Mouse (Mus musculus) heart, embryonic 16.5 days (tissue): ENCODE data around the gene Ppp1r16b. TPM values are rescaled to one million over a fixed set of nuclear protein-coding genes. Genes with fewer than 3 reads are reported as not detected.
"Not testable (repeated sequence)": the region's sequence is repeated elsewhere in the genome, so short reads cannot be mapped to it uniquely, and the experiment has no call there.

Experiments
- ATAC-seq: fragments of 200-750 bp; cut with Nextera tagmentation; replicated peaks from 2 replicates; pipeline ENCODE4 v1.8.0; 2017; ENCODE audit warnings: moderate number of reproducible peaks; ENCODE audit not compliant: insufficient read depth, low FRiP score; ENCODE audit errors: extremely low read depth
- H3K27ac ChIP-seq: fragments of 300-500 bp; sonication (generic); 2 replicates; pipeline ENCODE4 v1.5.1; 2014; ENCODE audit warnings: mild to moderate bottlenecking, low read length, control low read depth, moderate library complexity
- H3K27me3 ChIP-seq: fragments of 300-500 bp; sonication (generic); 2 replicates; pipeline ENCODE4 v1.6.1; 2014; ENCODE audit warnings: low read length, mixed read lengths; ENCODE audit not compliant: control insufficient read depth, insufficient read depth
- H3K36me3 ChIP-seq: fragments of 300-500 bp; sonication (generic); 2 replicates; pipeline ENCODE4 v1.6.1; 2014; ENCODE audit not compliant: control insufficient read depth, insufficient read depth
- H3K4me1 ChIP-seq: fragments of 300-500 bp; sonication (generic); 2 replicates; pipeline ENCODE4 v1.6.1; 2014; ENCODE audit warnings: low read length, mixed read lengths; ENCODE audit not compliant: control insufficient read depth, insufficient read depth
- H3K4me2 ChIP-seq: fragments of 300-500 bp; sonication (generic); 2 replicates; pipeline ENCODE4 v1.6.1; 2014; ENCODE audit warnings: low read depth, mild to moderate bottlenecking, control low read depth, low read length
- H3K4me3 ChIP-seq: fragments of 300-500 bp; sonication (generic); 2 replicates; pipeline ENCODE4 v1.5.1; 2014; ENCODE audit warnings: mild to moderate bottlenecking, control low read depth, low read length
- H3K9ac ChIP-seq: fragments of 300-500 bp; sonication (generic); 2 replicates; pipeline ENCODE4 v1.6.1; 2014; ENCODE audit warnings: low read length, control low read depth
- H3K9me3 ChIP-seq: fragments of 300-500 bp; sonication (generic); replicated peaks from 2 replicates; pipeline ENCODE4 v1.6.1; 2016; ENCODE audit warnings: low read length; ENCODE audit not compliant: control insufficient read depth
- whole genome bisulfite sequencing: fragments of 180-500 bp; shearing (Covaris S2); extraction: QIAGEN DNeasy Blood & Tissue Kit; methylation state at CpG from one replicate; pipeline ENCODE4 v1.1.7; 2014; 5-methylcytosine and 5-hydroxymethylcytosine counted together
- polyA plus RNA-seq: library from polyadenylated mRNA; unstranded; fragments of >200 nt; fragmentation: Nextera tagmentation; extraction: Ambion mirVana; gene quantifications from 2 replicates; pipeline ENCODE4 v1.2.1, GENCODE M21; 2015

Gene Ppp1r16b
- polyA plus RNA-seq, 1 experiment from 2014 or later, result 8.2 TPM

GRCm38 (mm10) chr2:158733914-158734313, 68.7 kb downstream of the Ppp1r16b start:
- Histone ChIP-seq H3K9ac (no peak overlapping the region), H3K4me1 (peaks cover 6% of the 10 kb centered on the region; the same call in 1 of the 2 replicates), H3K27ac (peak overlapping the region; percentile 45), H3K27me3 (no peaks in the 10 kb centered on the region; the same call in 1 of the 2 replicates), H3K4me2 (no peak overlapping the region), H3K36me3 (no peaks in the 10 kb centered on the region), H3K4me3 (no peak overlapping the region), H3K9me3 (no peaks in the 10 kb centered on the region)
- ATAC-seq, result peak; percentile 31; the same call in 1 of the 2 replicates
- 57% methylated on average over 6 of the region's 6 CpGs for WGBS

GRCm38 (mm10) chr2:158734500-158735152, 69.4 kb downstream of the Ppp1r16b start:
- Histone ChIP-seq H3K27me3 (no peaks in the 10 kb centered on the region; the same call in 1 of the 2 replicates), H3K27ac (peak overlapping the region; percentile 49), H3K9me3 (no peaks in the 10 kb centered on the region), H3K4me3 (no peak overlapping the region), H3K9ac (no peak overlapping the region), H3K4me2 (no peak overlapping the region), H3K4me1 (peaks cover 6% of the 10 kb centered on the region; the same call in 1 of the 2 replicates), H3K36me3 (no peaks in the 10 kb centered on the region)
- ATAC-seq, result 0 out of 2 replicates have a peak, but pooled peaks have one; percentile 43
- WGBS, result 50% methylated on average over 7 of the region's 7 CpGs

GRCm38 (mm10) chr2:158735340-158735739, 70.1 kb downstream of the Ppp1r16b start:
- H3K4me2 ChIP-seq, result no peak overlapping the region
- ATAC-seq, result 0 out of 2 replicates have a peak, but pooled peaks have one; percentile 25
- no peak overlapping the region for H3K9ac ChIP-seq
- H3K9me3 ChIP-seq, result no peaks in the 10 kb centered on the region
- H3K27ac ChIP-seq, result peak overlapping the region; percentile 49; the same call in 1 of the 2 replicates
- 64% methylated on average over 8 of the region's 8 CpGs for WGBS
- H3K4me3 ChIP-seq, result no peak overlapping the region
- H3K27me3 ChIP-seq, result no peaks in the 10 kb centered on the region; the same call in 1 of the 2 replicates
- H3K4me1 ChIP-seq, result peaks cover 6% of the 10 kb centered on the region; the same call in 1 of the 2 replicates
- no peaks in the 10 kb centered on the region for H3K36me3 ChIP-seq

GRCm38 (mm10) chr2:158736247-158736646, 71.0 kb downstream of the Ppp1r16b start:
- not testable (repeated sequence) for ATAC-seq, H3K9me3 ChIP-seq
- 75% methylated on average over 4 of the region's 4 CpGs for WGBS

GRCm38 (mm10) chr2:158738591-158738990, 73.4 kb downstream of the Ppp1r16b start:
- ATAC-seq, result no peak
- WGBS, result 87% methylated on average over 11 of the region's 11 CpGs

More at GRCm38 (mm10) chr2:158736247-158736646, 71.0 kb downstream of the Ppp1r16b start:
- not testable (repeated sequence) for H3K4me1 ChIP-seq, H3K27ac ChIP-seq, H3K9ac ChIP-seq, H3K36me3 ChIP-seq, H3K4me2 ChIP-seq, H3K4me3 ChIP-seq, H3K27me3 ChIP-seq

GRCm38 (mm10) chr2:158739113-158739512, 73.9 kb downstream of the Ppp1r16b start:
- Histone ChIP-seq H3K27ac (no peak overlapping the region), H3K36me3 (peaks cover 4% of the 10 kb centered on the region), H3K4me2 (no peak overlapping the region), H3K9me3 (peaks cover 3% of the 10 kb centered on the region; the same call in 1 of the 2 replicates), H3K4me3 (no peak overlapping the region), H3K27me3 (no peaks in the 10 kb centered on the region; the same call in 1 of the 2 replicates), H3K9ac (no peak overlapping the region), H3K4me1 (peaks cover 6% of the 10 kb centered on the region; the same call in 1 of the 2 replicates)
- 68% methylated on average over 3 of the region's 3 CpGs for WGBS
- ATAC-seq, result no peak

More at GRCm38 (mm10) chr2:158738591-158738990, 73.4 kb downstream of the Ppp1r16b start:
- H3K27ac ChIP-seq, result no peak overlapping the region
- H3K9me3 ChIP-seq, result peaks cover 3% of the 10 kb centered on the region; the same call in 1 of the 2 replicates
- no peaks in the 10 kb centered on the region; the same call in 1 of the 2 replicates for H3K27me3 ChIP-seq
- no peak overlapping the region for H3K9ac ChIP-seq
- no peak overlapping the region for H3K4me3 ChIP-seq
- peaks cover 6% of the 10 kb centered on the region; the same call in 1 of the 2 replicates for H3K4me1 ChIP-seq
- no peak overlapping the region for H3K4me2 ChIP-seq
- H3K36me3 ChIP-seq, result peaks cover 4% of the 10 kb centered on the region

GRCm38 (mm10) chr2:158741011-158741501, 75.9 kb downstream of the Ppp1r16b start:
- H3K9ac ChIP-seq, result no peak overlapping the region
- H3K4me1 ChIP-seq, result peaks cover 3% of the 10 kb centered on the region
- no peak overlapping the region for H3K4me2 ChIP-seq
- H3K27ac ChIP-seq, result no peak overlapping the region
- H3K36me3 ChIP-seq, result peaks cover 4% of the 10 kb centered on the region
- H3K9me3 ChIP-seq, result peaks cover 3% of the 10 kb centered on the region; the same call in 1 of the 2 replicates
- no peak for ATAC-seq
- 57% methylated on average over 9 of the region's 9 CpGs for WGBS
- H3K27me3 ChIP-seq, result no peaks in the 10 kb centered on the region; the same call in 1 of the 2 replicates
- no peak overlapping the region for H3K4me3 ChIP-seq

- no peak overlapping the region for H3K27ac ChIP-seq
- peaks cover 6% of the 10 kb centered on the region for H3K4me1 ChIP-seq
- 71% methylated on average over 5 of the region's 5 CpGs for WGBS
- H3K4me2 ChIP-seq, result no peak overlapping the region
- H3K4me3 ChIP-seq, result no peak overlapping the region
- no peak for ATAC-seq
- no peak overlapping the region for H3K9ac ChIP-seq
- H3K9me3 ChIP-seq, result peaks cover 3% of the 10 kb centered on the region; the same call in 1 of the 2 replicates
- H3K27me3 ChIP-seq, result no peaks in the 10 kb centered on the region; the same call in 1 of the 2 replicates
- peaks cover 4% of the 10 kb centered on the region for H3K36me3 ChIP-seq
These were observed 77.2 kb downstream of the Ppp1r16b start for GRCm38 (mm10) chr2:158742431-158742830.
